Mouse (Mus musculus) heart, postnatal 25 days (tissue): Measurements from ENCODE around the gene Zfp53. TPM values are rescaled to one million over a fixed set of nuclear protein-coding genes. Genes with fewer than 3 reads are reported as not detected.
"Not testable (repeated sequence)": the region's sequence is repeated elsewhere in the genome, so short reads cannot be mapped to it uniquely, and the experiment has no call there.

Source experiments
- DNase-seq: peaks from one replicate; pipeline ENCODE4 v3.0.0; 2022; ENCODE audit warnings: low spot score
- intact Hi-C: fragments of 180-260 bp; cut with DNase I; formaldehyde crosslinking; loops from one replicate; pipeline ENCODE4 v1.15.1; 2025
- total RNA-seq, 2 experiments: library from RNA; stranded (reverse); gene quantifications; 2 replicates each; pipeline ENCODE4 v1.2.3; 2021

Gene Zfp53
- total RNA-seq = 1 to 10 TPM; 2.3 to 2.4 TPM

- peak; percentile 82 for DNase-seq
- intact Hi-C loops = loop anchor here (5.0 kb wide), 1 partner anchor 37 kb away; the partner anchor contains the start of gene Zfp51
These were observed at the start of gene Zfp53 for GRCm38 (mm10) chr17:21488760-21489499. TSS of gene Zfp53 (plus strand) at chr17:21488998.

GRCm38 (mm10) chr17:21449669-21450068, 39.1 kb upstream of the Zfp53 start:
- intact Hi-C loops = loop anchor here (2.0 to 5.0 kb wide), 3 partner anchors 27 to 65 kb away; partner anchors contain the start of genes Zfp53 and Zfp54
- DNase-seq = peak; percentile 24

- peak; percentile 91 for DNase-seq
- intact Hi-C loops = loop anchor here (2.0 to 5.0 kb wide), 3 partner anchors 27 to 65 kb away; partner anchors contain the start of genes Zfp53 and Zfp54
These were observed 38.6 kb upstream of the Zfp53 start, which contains the start of gene Zfp51 for GRCm38 (mm10) chr17:21450138-21450704. TSS of gene Zfp51 (plus strand) at chr17:21450374.

GRCm38 (mm10) chr17:21463550-21463949, 25.2 kb upstream of the Zfp53 start:
- no peak for DNase-seq
- intact Hi-C loops = no loop called here

- intact Hi-C loops = no loop called here
- no peak for DNase-seq
These were observed 16.7 kb upstream of the Zfp53 start for GRCm38 (mm10) chr17:21472032-21472652.

- intact Hi-C loops = no loop called here
- no peak for DNase-seq
These were observed 16.0 kb upstream of the Zfp53 start for GRCm38 (mm10) chr17:21472653-21473307.

- intact Hi-C loops = no loop called here
- no peak for DNase-seq
These were observed 15.2 kb upstream of the Zfp53 start for GRCm38 (mm10) chr17:21473362-21474190.

GRCm38 (mm10) chr17:21474729-21475128, 14.1 kb upstream of the Zfp53 start:
- DNase-seq = peak; percentile 4
- intact Hi-C loops = not testable (repeated sequence)

GRCm38 (mm10) chr17:21475290-21475689, 13.5 kb upstream of the Zfp53 start:
- intact Hi-C loops, DNase-seq: not testable (repeated sequence)

GRCm38 (mm10) chr17:21476351-21476750, 12.4 kb upstream of the Zfp53 start:
- intact Hi-C loops, DNase-seq: not testable (repeated sequence)

GRCm38 (mm10) chr17:21478103-21478777, 10.6 kb upstream of the Zfp53 start:
- intact Hi-C loops, DNase-seq: not testable (repeated sequence)

GRCm38 (mm10) chr17:21489500-21490001, 753 bp downstream of the Zfp53 start:
- intact Hi-C loops = loop anchor here (5.0 kb wide), 1 partner anchor 37 kb away; the partner anchor contains the start of gene Zfp51
- no peak for DNase-seq

GRCm38 (mm10) chr17:21501365-21501764, 12.6 kb downstream of the Zfp53 start:
- intact Hi-C loops = no loop called here
- DNase-seq = no peak

- DNase-seq = no peak
These were observed 15.7 kb downstream of the Zfp53 start for GRCm38 (mm10) chr17:21504524-21504923.

GRCm38 (mm10) chr17:21506258-21506657, 17.5 kb downstream of the Zfp53 start:
- intact Hi-C loops = no loop called here

More at GRCm38 (mm10) chr17:21504524-21504923, 15.7 kb downstream of the Zfp53 start:
- intact Hi-C loops = no loop called here

GRCm38 (mm10) chr17:21509756-21510155, 21.0 kb downstream of the Zfp53 start:
- DNase-seq = no peak
- intact Hi-C loops = no loop called here

More at GRCm38 (mm10) chr17:21506258-21506657, 17.5 kb downstream of the Zfp53 start:
- no peak for DNase-seq

- no peak for DNase-seq
- intact Hi-C loops = loop anchor here (2.0 to 5.0 kb wide), 5 partner anchors 17 to 283 kb away; partner anchors contain the start of genes Zfp51 and Zfp54
These were observed 26.8 kb downstream of the Zfp53 start for GRCm38 (mm10) chr17:21515403-21516105.
